Mouse (Mus musculus) intestine, embryonic 14.5 days (tissue): ENCODE measurements at regions not wholly inside any gene's neighbourhood (a gene's known extent, or its start where the extent isn't known, plus 50 kb on each side); places are given as distances from the start of the nearest gene placed in this dataset.

Experiments used
- ATAC-seq: fragments of 200-750 bp; cut with Nextera tagmentation; replicated peaks from 2 replicates; pipeline ENCODE4 v1.8.0; 2017; ENCODE audit warnings: low read depth, moderate number of reproducible peaks, moderate TSS enrichment, moderate library complexity; ENCODE audit not compliant: low FRiP score, low TSS enrichment
- DNase-seq: peaks from one replicate; pipeline ENCODE4 v3.0.0-alpha.2; 2018; ENCODE audit warnings: low spot score
- H3K27ac ChIP-seq: fragments of 300-500 bp; sonication (generic); 2 replicates; pipeline ENCODE4 v1.5.1; 2014; ENCODE audit warnings: low read depth, mild to moderate bottlenecking, control low read depth
- H3K27me3 ChIP-seq: fragments of 300-500 bp; sonication (generic); replicated peaks from 2 replicates; pipeline ENCODE4 v1.6.1; 2014; ENCODE audit warnings: low read length, control low read depth; ENCODE audit not compliant: control insufficient read depth, insufficient read depth
- H3K36me3 ChIP-seq: fragments of 300-500 bp; sonication (generic); 2 replicates; pipeline ENCODE4 v1.6.1; 2014; ENCODE audit warnings: low read length, control low read depth; ENCODE audit not compliant: control insufficient read depth, insufficient read depth
- H3K4me1 ChIP-seq: fragments of 300-500 bp; sonication (generic); replicated peaks from 2 replicates; pipeline ENCODE4 v1.6.1; 2014; ENCODE audit warnings: low read length, control low read depth, mixed read lengths; ENCODE audit not compliant: control insufficient read depth, insufficient read depth
- H3K4me2 ChIP-seq: fragments of 300-500 bp; sonication (generic); 2 replicates; pipeline ENCODE4 v1.6.1; 2014; ENCODE audit warnings: low read length
- H3K4me3 ChIP-seq: fragments of 300-500 bp; sonication (generic); 2 replicates; pipeline ENCODE4 v1.5.1; 2014; ENCODE audit warnings: low read depth, low read length, control low read depth, mixed read lengths
- H3K9ac ChIP-seq: fragments of 300-500 bp; sonication (generic); 2 replicates; pipeline ENCODE4 v1.6.1; 2014; ENCODE audit warnings: mild to moderate bottlenecking, low read length
- H3K9me3 ChIP-seq: fragments of 300-500 bp; sonication (generic); 2 replicates; pipeline ENCODE4 v1.6.1; 2016; ENCODE audit warnings: low read length, control low read depth; ENCODE audit not compliant: control insufficient read depth
- WGBS: fragments of 180-500 bp; shearing (Covaris S2); extraction: QIAGEN DNeasy Blood & Tissue Kit; methylation state at CpG from one replicate; pipeline ENCODE4 v1.1.7; 2014; 5-methylcytosine and 5-hydroxymethylcytosine counted together

- 56% methylated on average over 6 of the region's 6 CpGs for WGBS
- Histone ChIP-seq H3K27me3 (no peaks in the 10 kb centered on the region), H3K4me1 (no peaks in the 10 kb centered on the region), H3K27ac (no peak overlapping the region), H3K9ac (no peak overlapping the region), H3K4me2 (no peak overlapping the region), H3K36me3 (no peaks in the 10 kb centered on the region), H3K9me3 (no peaks in the 10 kb centered on the region), H3K4me3 (no peak overlapping the region)
- ATAC-seq (no peak), DNase-seq (no peak)
Observed at GRCm38 (mm10) chr15:7031297-7032043, 58.9 kb upstream of the Lifr start.

- Histone ChIP-seq H3K9me3 (no peaks in the 10 kb centered on the region), H3K36me3 (no peaks in the 10 kb centered on the region), H3K27me3 (no peaks in the 10 kb centered on the region), H3K4me2 (no peak overlapping the region), H3K27ac (no peak overlapping the region), H3K9ac (no peak overlapping the region), H3K4me3 (no peak overlapping the region), H3K4me1 (no peaks in the 10 kb centered on the region)
- ATAC-seq (no peak), DNase-seq (no peak)
- WGBS, result 58% methylated on average over 8 of the region's 8 CpGs
Observed at GRCm38 (mm10) chr15:7037475-7037874, 52.9 kb upstream of the Lifr start.

- no peak for ATAC-seq
- H3K4me3 ChIP-seq, result no peak overlapping the region
- H3K9me3 ChIP-seq, result no peaks in the 10 kb centered on the region
- H3K27ac ChIP-seq, result no peak overlapping the region
- H3K4me2 ChIP-seq, result no peak overlapping the region
- H3K9ac ChIP-seq, result no peak overlapping the region
- WGBS, result 89% methylated on average over 5 of the region's 5 CpGs
- no peaks in the 10 kb centered on the region for H3K27me3 ChIP-seq
- H3K36me3 ChIP-seq, result no peaks in the 10 kb centered on the region
- no peak for DNase-seq
- H3K4me1 ChIP-seq, result no peaks in the 10 kb centered on the region
Observed at GRCm38 (mm10) chr15:7039119-7039518, 51.3 kb upstream of the Lifr start.

- no peak overlapping the region for H3K9ac ChIP-seq
- no peak overlapping the region for H3K4me3 ChIP-seq
- no peaks in the 10 kb centered on the region for H3K27me3 ChIP-seq
- H3K4me2 ChIP-seq, result no peak overlapping the region
- H3K36me3 ChIP-seq, result no peaks in the 10 kb centered on the region
- no peak overlapping the region for H3K27ac ChIP-seq
- WGBS, result 89% methylated on average over 4 of the region's 4 CpGs
- no peaks in the 10 kb centered on the region for H3K4me1 ChIP-seq
- ATAC-seq (no peak), DNase-seq (no peak)
- no peaks in the 10 kb centered on the region for H3K9me3 ChIP-seq
Observed at GRCm38 (mm10) chr15:7039825-7040224, 50.6 kb upstream of the Lifr start.
